Mouse (Mus musculus) cerebellum, postnatal 25 days (tissue): Measurements from ENCODE around the gene Mog.
"Not testable (repeated sequence)": the region's sequence is repeated elsewhere in the genome, so short reads cannot be mapped to it uniquely, and the experiment has no call there.

Source experiments
- DNase-seq, 2 experiments: peaks; one replicate each; pipeline ENCODE4 v3.0.0; 2021; ENCODE audit warnings: mixed read lengths in 2 of 2

The Mog gene

GRCm38 (mm10) chr17:37044651-37045244 lies 21.6 kb upstream of the Mog start:
- DNase-seq = no peak

GRCm38 (mm10) chr17:37039127-37039894 lies 16.1 kb upstream of the Mog start:
- DNase-seq = no peak

- DNase-seq = no peak
Measured at GRCm38 (mm10) chr17:37029162-37029561, 6.0 kb upstream of the Mog start.

GRCm38 (mm10) chr17:37028683-37029120 lies 5.5 kb upstream of the Mog start:
- peak; percentile 96 for DNase-seq

- no peak for DNase-seq
Measured at GRCm38 (mm10) chr17:37028212-37028611, 5.0 kb upstream of the Mog start.

GRCm38 (mm10) chr17:37027486-37027885 lies 4.3 kb upstream of the Mog start:
- DNase-seq = no peak

- no peak for DNase-seq
Measured at GRCm38 (mm10) chr17:37026425-37026824, 3.2 kb upstream of the Mog start.

GRCm38 (mm10) chr17:37019242-37019641 lies 4.0 kb downstream of the Mog start:
- not testable (repeated sequence) for DNase-seq

- no peak for DNase-seq
Measured at GRCm38 (mm10) chr17:37018328-37018727, 4.9 kb downstream of the Mog start.

- no peak for DNase-seq
Measured at GRCm38 (mm10) chr17:37016333-37016732, 6.9 kb downstream of the Mog start.

GRCm38 (mm10) chr17:37012141-37012540 lies 11.1 kb downstream of the Mog start:
- DNase-seq = no peak

GRCm38 (mm10) chr17:37011719-37012118 lies 11.5 kb downstream of the Mog start:
- DNase-seq = no peak

- no peak for DNase-seq
Measured at GRCm38 (mm10) chr17:37009460-37010042, 13.6 kb downstream of the Mog start.

GRCm38 (mm10) chr17:37008161-37008560 lies 15.0 kb downstream of the Mog start:
- DNase-seq = no peak

- DNase-seq = no peak
Measured at GRCm38 (mm10) chr17:37003366-37003765, 19.8 kb downstream of the Mog start.

- DNase-seq = peak; percentile 65 to 66
Measured at GRCm38 (mm10) chr17:37002364-37003330, 20.6 kb downstream of the Mog start.

GRCm38 (mm10) chr17:37000863-37001262 lies 22.3 kb downstream of the Mog start, which contains the start of gene Zfp57:
Gene Zfp57 (plus strand): TSS chr17:37001163.
- no peak for DNase-seq

GRCm38 (mm10) chr17:36998477-36998876 lies 24.7 kb downstream of the Mog start:
- DNase-seq = no peak

GRCm38 (mm10) chr17:36997033-36997735 lies 26.0 kb downstream of the Mog start:
- DNase-seq = peak; percentile 80 to 91

GRCm38 (mm10) chr17:36995448-36995847 lies 27.8 kb downstream of the Mog start:
- DNase-seq = no peak

GRCm38 (mm10) chr17:36994528-36994927 lies 28.7 kb downstream of the Mog start:
- DNase-seq = no peak

GRCm38 (mm10) chr17:36993770-36994325 lies 29.4 kb downstream of the Mog start:
- DNase-seq = no peak
